Mouse (Mus musculus) embryonic facial prominence, embryonic 11.5 days (tissue): ENCODE results near the gene Iars. TPM values are rescaled to one million over a fixed set of nuclear protein-coding genes. Genes with fewer than 3 reads are reported as not detected.

Experiments used
- ATAC-seq: fragments of 200-750 bp; cut with Nextera tagmentation; replicated peaks from 2 replicates; pipeline ENCODE4 v1.8.0; 2017; ENCODE audit warnings: low read depth; ENCODE audit not compliant: insufficient number of reproducible peaks, low FRiP score, low TSS enrichment
- DNase-seq: peaks from one replicate; pipeline ENCODE4 v3.0.0-alpha.2; 2015; ENCODE audit warnings: low spot score
- H3K27ac ChIP-seq: fragments of 300-500 bp; sonication (generic); replicated peaks from 2 replicates; pipeline ENCODE4 v1.5.1; 2014; ENCODE audit warnings: mild to moderate bottlenecking, low read depth, low read length, control low read depth
- H3K27me3 ChIP-seq: fragments of 300-500 bp; sonication (generic); 2 replicates; pipeline ENCODE4 v1.6.1; 2014; ENCODE audit warnings: mild to moderate bottlenecking, low read length, moderate library complexity, mixed read lengths; ENCODE audit not compliant: control insufficient read depth, insufficient read depth
- H3K36me3 ChIP-seq: fragments of 300-500 bp; sonication (generic); replicated peaks from 2 replicates; pipeline ENCODE4 v1.6.1; 2014; ENCODE audit warnings: low read depth, mild to moderate bottlenecking, low read length, moderate library complexity, mixed read lengths; ENCODE audit not compliant: control insufficient read depth, insufficient read depth
- H3K4me1 ChIP-seq: fragments of 300-500 bp; sonication (generic); 2 replicates; pipeline ENCODE4 v1.6.1; 2014; ENCODE audit warnings: low read length, mixed read lengths; ENCODE audit not compliant: control insufficient read depth, insufficient read depth
- H3K4me2 ChIP-seq: fragments of 300-500 bp; sonication (generic); 2 replicates; pipeline ENCODE4 v1.6.1; 2014; ENCODE audit warnings: low read depth, mild to moderate bottlenecking, control low read depth, low read length, moderate library complexity
- H3K4me3 ChIP-seq: fragments of 300-500 bp; sonication (generic); 2 replicates; pipeline ENCODE4 v1.5.1; 2014; ENCODE audit warnings: low read depth, low read length, control low read depth
- H3K9ac ChIP-seq: fragments of 300-500 bp; sonication (generic); replicated peaks from 2 replicates; pipeline ENCODE4 v1.6.1; 2014; ENCODE audit warnings: mild to moderate bottlenecking, control low read depth, low read length
- H3K9me3 ChIP-seq: fragments of 300-500 bp; sonication (generic); replicated peaks from 2 replicates; pipeline ENCODE4 v1.6.1; 2016; ENCODE audit warnings: mild to moderate bottlenecking, low read length, inconsistent platforms, mixed read lengths; ENCODE audit not compliant: control insufficient read depth
- WGBS: fragments of 180-500 bp; shearing (Covaris S2); extraction: QIAGEN DNeasy Blood & Tissue Kit; methylation state at CpG from one replicate; pipeline ENCODE4 v1.1.7; 2014; 5-methylcytosine and 5-hydroxymethylcytosine counted together
- polyA plus RNA-seq: library from polyadenylated mRNA; unstranded; fragments of >200 nt; fragmentation: Nextera tagmentation; extraction: Ambion mirVana; gene quantifications from 2 replicates; pipeline ENCODE4 v1.2.1, GENCODE M21; 2014

Gene Iars
- polyA plus RNA-seq, 1 experiment from 2014 or later: 98.0 TPM

DNA sequence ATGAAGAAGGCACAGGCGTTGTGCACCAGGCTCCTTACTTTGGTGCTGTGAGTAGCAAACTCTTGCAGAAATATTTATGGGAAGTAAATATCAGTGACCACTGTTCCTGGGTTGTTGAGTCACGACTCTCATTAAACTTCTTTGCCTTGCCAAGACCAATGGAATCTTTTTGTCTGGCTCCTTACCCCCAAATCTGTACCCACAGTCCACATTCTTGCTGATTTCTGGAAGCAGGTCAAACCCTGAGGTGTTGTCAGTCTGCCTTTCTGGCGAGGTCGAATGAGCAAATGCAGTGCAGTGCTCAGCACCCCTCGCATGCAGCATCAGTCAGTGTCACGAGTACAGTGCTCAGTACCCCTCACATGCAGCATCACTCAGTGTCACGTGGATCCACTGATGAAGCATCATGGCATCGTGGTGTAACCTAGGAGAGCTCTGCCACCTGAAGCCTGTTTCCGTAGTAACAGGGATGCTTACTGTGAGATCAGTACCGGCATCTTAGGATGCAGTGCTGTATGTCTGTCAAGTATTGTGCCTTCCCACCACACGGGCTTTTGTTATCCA lies 21.4 kb downstream of the Iars start:
- DNase-seq: no peak

DNA sequence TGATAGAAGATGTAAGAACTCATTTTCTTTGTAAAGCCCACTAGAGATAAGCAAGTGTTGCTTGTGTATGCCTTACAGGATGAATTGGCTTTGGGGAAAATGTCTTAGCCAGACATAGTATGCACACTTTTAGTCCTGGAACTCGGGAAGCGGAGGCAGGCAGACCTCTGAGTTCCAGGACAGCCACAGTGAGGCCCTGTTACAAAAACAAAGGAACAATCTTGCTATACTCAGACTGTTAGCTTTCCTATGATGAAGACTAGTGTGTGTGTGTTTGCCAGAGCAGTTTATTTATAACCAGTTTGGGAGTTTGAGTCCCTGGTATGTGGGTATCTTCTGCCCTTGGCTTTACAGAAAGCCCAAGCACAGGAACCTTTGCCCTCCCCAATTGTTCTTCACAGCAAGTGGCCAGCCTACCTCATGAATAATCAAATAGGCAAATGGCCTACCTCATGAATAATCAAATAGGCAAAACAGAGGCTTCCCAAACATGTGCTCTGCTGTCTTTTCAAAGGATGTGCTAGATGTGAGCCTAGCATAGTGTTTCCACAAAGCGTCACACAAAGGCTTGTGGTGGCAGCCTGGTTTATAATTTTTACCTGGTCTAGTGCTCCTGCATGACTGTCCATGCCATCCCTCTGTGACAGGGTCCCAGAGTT lies 24.3 kb downstream of the Iars start:
- no peak overlapping the region for H3K4me2 ChIP-seq
- no peak for ATAC-seq

More for the DNA sequence above, 21.4 kb downstream of the Iars start:
- ATAC-seq: no peak
- no peaks in the 10 kb centered on the region for H3K9me3 ChIP-seq
- no peak overlapping the region for H3K4me2 ChIP-seq
- H3K9ac ChIP-seq: no peak overlapping the region
- WGBS: 93% methylated on average over 11 of the region's 11 CpGs
- H3K27me3 ChIP-seq: no peaks in the 10 kb centered on the region
- H3K27ac ChIP-seq: no peak overlapping the region
- H3K4me1 ChIP-seq: no peaks in the 10 kb centered on the region
- H3K4me3 ChIP-seq: no peak overlapping the region
- H3K36me3 ChIP-seq: peaks cover 5% of the 10 kb centered on the region; the same call in 1 of the 2 replicates

DNA sequence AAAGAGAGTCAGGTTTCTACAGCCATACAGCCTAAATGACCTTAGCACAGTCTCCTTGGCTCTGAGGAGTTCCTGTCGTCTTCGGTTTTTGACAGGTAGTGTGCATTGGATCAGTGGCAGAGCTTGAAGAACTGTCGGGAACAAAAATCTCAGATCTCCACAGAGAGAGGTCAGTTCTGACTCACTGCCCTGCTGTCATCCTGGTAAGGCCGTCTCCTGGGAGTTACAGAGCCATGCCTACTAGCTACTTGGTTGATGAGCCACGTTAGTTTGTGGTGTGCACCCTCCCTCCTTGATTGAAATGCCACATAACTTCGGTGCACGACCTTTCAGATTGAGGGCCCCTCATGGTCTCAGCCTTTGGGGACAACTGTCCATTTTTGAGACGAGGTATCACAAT lies 26.4 kb downstream of the Iars start:
- DNase-seq (no peak), ATAC-seq (no peak)
- H3K4me3 ChIP-seq: no peak overlapping the region
- no peaks in the 10 kb centered on the region for H3K27me3 ChIP-seq
- H3K9ac ChIP-seq: no peak overlapping the region
- no peak overlapping the region for H3K27ac ChIP-seq
- H3K4me1 ChIP-seq: no peaks in the 10 kb centered on the region
- no peaks in the 10 kb centered on the region for H3K9me3 ChIP-seq
- no peak overlapping the region for H3K4me2 ChIP-seq
- peaks cover 1% of the 10 kb centered on the region for H3K36me3 ChIP-seq
- 90% methylated on average over 8 of the region's 8 CpGs for WGBS

More for the DNA sequence above, 24.3 kb downstream of the Iars start:
- H3K9ac ChIP-seq: no peak overlapping the region
- H3K27me3 ChIP-seq: no peaks in the 10 kb centered on the region
- 90% methylated on average over 3 of the region's 3 CpGs for WGBS
- H3K4me3 ChIP-seq: no peak overlapping the region
- no peak for DNase-seq
- H3K36me3 ChIP-seq: peaks cover 5% of the 10 kb centered on the region
- H3K4me1 ChIP-seq: no peaks in the 10 kb centered on the region
- H3K27ac ChIP-seq: no peak overlapping the region
- H3K9me3 ChIP-seq: no peaks in the 10 kb centered on the region

DNA sequence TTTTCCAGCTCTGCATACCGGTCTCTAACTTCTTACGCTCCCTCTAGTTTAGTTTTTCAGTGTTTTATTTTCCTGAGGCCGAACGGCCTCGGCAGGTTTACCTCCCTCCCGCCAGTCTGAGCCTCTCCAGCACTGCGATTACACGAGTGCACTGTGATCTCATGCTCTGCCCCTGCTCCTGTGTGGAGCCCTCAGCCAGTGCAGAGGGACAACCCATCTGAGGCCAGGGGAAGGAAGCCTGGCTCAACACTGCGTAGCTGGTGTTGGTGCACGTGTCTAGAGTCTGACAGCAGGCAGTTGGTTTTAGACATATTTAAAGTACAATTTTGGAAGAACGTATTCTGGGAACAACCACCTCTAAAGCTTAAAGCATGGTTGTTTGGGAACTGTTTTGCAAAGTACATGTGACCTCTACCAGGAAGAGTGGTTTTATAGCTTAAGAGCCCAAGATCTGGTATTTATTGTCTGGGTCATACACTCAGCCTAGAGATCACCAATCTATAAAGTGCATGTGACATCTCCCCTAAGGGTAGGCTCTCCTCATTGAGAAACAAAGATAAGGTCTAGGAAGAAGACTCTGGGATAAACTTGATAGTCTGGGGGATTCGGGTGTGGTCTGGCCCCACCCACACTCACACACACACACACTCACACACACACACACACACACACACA lies 30.3 kb downstream of the Iars start:
- H3K36me3 ChIP-seq: peaks cover 4% of the 10 kb centered on the region
- no peak overlapping the region for H3K4me3 ChIP-seq
- H3K9ac ChIP-seq: no peak overlapping the region
- no peak overlapping the region for H3K4me2 ChIP-seq
- no peaks in the 10 kb centered on the region for H3K9me3 ChIP-seq
- no peaks in the 10 kb centered on the region for H3K27me3 ChIP-seq
- H3K4me1 ChIP-seq: no peaks in the 10 kb centered on the region
- WGBS: 96% methylated on average over 12 of the region's 12 CpGs
- DNase-seq (no peak), ATAC-seq (no peak)
- no peak overlapping the region for H3K27ac ChIP-seq

DNA sequence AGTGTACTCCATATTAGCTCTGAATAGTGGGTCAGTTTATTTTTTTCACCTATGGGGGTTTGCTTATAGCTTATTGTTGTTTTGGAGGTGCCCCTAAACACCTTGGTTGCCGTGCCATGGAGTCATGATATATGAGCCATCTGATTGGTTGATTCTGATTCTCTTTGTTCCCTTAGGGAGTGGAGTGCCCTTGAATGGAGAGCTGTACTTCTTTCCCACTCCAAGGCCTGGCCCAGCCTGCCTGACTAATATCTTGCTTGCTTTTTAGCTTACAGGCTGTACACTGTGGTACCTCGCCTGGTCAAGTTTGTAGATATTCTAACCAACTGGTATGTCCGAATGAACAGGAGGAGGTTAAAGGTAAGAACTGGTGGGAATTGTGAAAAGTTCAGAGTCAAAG lies 37.4 kb downstream of the Iars start:
- Histone ChIP-seq H3K4me1 (no peaks in the 10 kb centered on the region), H3K36me3 (peaks cover 8% of the 10 kb centered on the region), H3K9ac (no peak overlapping the region), H3K4me3 (no peak overlapping the region), H3K4me2 (no peak overlapping the region), H3K9me3 (no peaks in the 10 kb centered on the region), H3K27ac (no peak overlapping the region), H3K27me3 (no peaks in the 10 kb centered on the region)
- no peak for ATAC-seq
- DNase-seq: no peak
- 88% methylated on average over 3 of the region's 3 CpGs for WGBS

DNA sequence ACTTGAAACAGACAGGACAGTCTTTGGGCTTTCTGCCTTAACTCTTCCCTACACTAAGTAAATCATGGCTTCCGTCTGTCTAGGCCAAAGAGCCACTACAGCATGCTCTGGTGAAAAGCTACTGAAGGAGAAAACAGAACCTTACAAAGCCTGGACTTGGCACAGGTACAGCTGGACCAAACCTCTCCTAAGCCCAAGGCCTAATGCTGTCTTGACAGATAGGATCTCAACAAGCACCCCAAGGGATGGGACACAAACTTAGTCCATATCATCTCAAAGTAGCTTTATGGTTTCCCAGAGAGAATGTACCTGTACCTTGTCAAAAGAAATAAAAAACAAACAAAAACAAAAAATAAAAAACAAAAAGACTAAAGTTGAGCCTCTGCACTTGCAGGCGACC lies 54.5 kb downstream of the Iars start:
- no peak for DNase-seq
- Histone ChIP-seq H3K4me1 (no peaks in the 10 kb centered on the region), H3K27ac (no peak overlapping the region), H3K36me3 (peaks cover 6% of the 10 kb centered on the region; the same call in 1 of the 2 replicates), H3K4me3 (no peak overlapping the region), H3K27me3 (no peaks in the 10 kb centered on the region), H3K9me3 (no peaks in the 10 kb centered on the region), H3K4me2 (no peak overlapping the region), H3K9ac (no peak overlapping the region)
- 90% methylated on average over 2 of the region's 2 CpGs for WGBS
- ATAC-seq: no peak

DNA sequence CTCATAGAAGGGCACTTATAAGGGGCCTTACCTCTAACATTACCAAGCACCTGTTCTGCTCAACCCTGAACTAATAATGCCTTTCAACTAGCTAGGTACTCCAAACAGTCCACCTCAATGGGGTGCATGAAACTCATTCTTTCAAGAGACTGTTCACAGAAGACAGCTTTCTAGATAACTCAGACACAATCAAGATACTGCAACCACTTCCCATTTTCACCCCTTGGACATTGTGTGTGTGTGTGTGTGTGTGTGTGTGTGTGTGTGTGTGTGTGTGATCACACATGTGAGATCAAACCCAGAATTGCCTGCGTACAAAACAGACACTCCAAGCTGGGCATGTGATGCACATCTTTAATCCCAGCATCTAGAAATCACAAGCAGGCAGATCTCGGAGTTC lies 56.1 kb downstream of the Iars start:
- H3K9me3 ChIP-seq: no peaks in the 10 kb centered on the region
- no peaks in the 10 kb centered on the region for H3K27me3 ChIP-seq
- 88% methylated on average over 2 of the region's 2 CpGs for WGBS
- H3K36me3 ChIP-seq: no peaks in the 10 kb centered on the region
- DNase-seq: no peak
- H3K4me3 ChIP-seq: no peak overlapping the region
- no peak overlapping the region for H3K9ac ChIP-seq
- H3K4me1 ChIP-seq: no peaks in the 10 kb centered on the region
- H3K4me2 ChIP-seq: no peak overlapping the region
- ATAC-seq: no peak
- no peak overlapping the region for H3K27ac ChIP-seq
